Mouse (Mus musculus): ENCODE data around the gene Dgkh.

The Dgkh gene

GRCm38 (mm10) chr14:78732617-78733312 is at the start of gene Dgkh:
Gene Dgkh, minus strand, starts transcription at chr14:78732776.
- ChIA-PET POLR2A (interaction anchor here in 3 of 4 experiments (0.6 to 3.3 kb wide), 44 partner anchors 8 to 657 kb away, joined by 3 to 41 read pairs (median 5); no protein-coding TSS in a partner anchor), CTCF (interaction anchor here in 3 of 4 experiments (0.6 to 1.6 kb wide), 4 partner anchors 8 to 389 kb away, joined by 3 read pairs; no protein-coding TSS in a partner anchor)

GRCm38 (mm10) chr14:78777215-78777614 is 44.6 kb upstream of the Dgkh start:
- ChIA-PET POLR2A (interaction anchor here in 3 of 4 experiments (0.6 to 3.1 kb wide), 13 partner anchors 12 to 917 kb away, joined by 3 to 21 read pairs (median 3); partner anchors contain the start of gene Dgkh (in 1 of the 3)), CTCF (interaction anchor here in 1 of 4 experiments (0.6 kb wide), 1 partner anchor 366 kb away, joined by 6 read pairs; no protein-coding TSS in a partner anchor)

GRCm38 (mm10) chr14:78776659-78777058 is 44.1 kb upstream of the Dgkh start:
- POLR2A ChIA-PET = interaction anchor here in 3 of 4 experiments (0.6 to 3.1 kb wide), 13 partner anchors 11 to 917 kb away, joined by 3 to 21 read pairs (median 3); partner anchors contain the start of gene Dgkh (in 1 of the 3)
- CTCF ChIA-PET = interaction anchor here in 1 of 4 experiments (0.6 kb wide), 1 partner anchor 366 kb away, joined by 6 read pairs; no protein-coding TSS in a partner anchor

- CTCF ChIA-PET = interaction anchor here in 1 of 4 experiments (0.6 kb wide), 1 partner anchor 91 kb away, joined by 4 read pairs; no protein-coding TSS in a partner anchor
- POLR2A ChIA-PET = interaction anchor here in 3 of 4 experiments (0.5 to 3.1 kb wide), 10 partner anchors 10 to 162 kb away, joined by 3 to 21 read pairs (median 4); partner anchors contain the start of gene Dgkh (in 1 of the 3)
These were observed 43.1 kb upstream of the Dgkh start for GRCm38 (mm10) chr14:78775699-78776098.

- CTCF ChIA-PET = interaction anchor here in 1 of 4 experiments (0.6 kb wide), 1 partner anchor 91 kb away, joined by 4 read pairs; no protein-coding TSS in a partner anchor
- POLR2A ChIA-PET = interaction anchor here in 3 of 4 experiments (0.5 to 3.1 kb wide), 9 partner anchors 9 to 161 kb away, joined by 3 to 21 read pairs (median 4); partner anchors contain the start of gene Dgkh (in 1 of the 3)
These were observed 42.6 kb upstream of the Dgkh start for GRCm38 (mm10) chr14:78775226-78775625.

GRCm38 (mm10) chr14:78770457-78770856 is 37.9 kb upstream of the Dgkh start:
- CTCF ChIA-PET = interaction anchor here in 1 of 4 experiments (1.0 kb wide), 1 partner anchor 37 kb away, joined by 3 read pairs; no protein-coding TSS in a partner anchor
- POLR2A ChIA-PET = interaction anchor here in 3 of 4 experiments (0.6 to 2.5 kb wide), 8 partner anchors 10 to 71 kb away, joined by 3 to 30 read pairs (median 3); partner anchors contain the start of gene Dgkh (in 2 of the 3)

GRCm38 (mm10) chr14:78761064-78761463 is 28.5 kb upstream of the Dgkh start:
- POLR2A ChIA-PET = interaction anchor here in 1 of 4 experiments (0.6 kb wide), 1 partner anchor 10 kb away, joined by 3 read pairs; no protein-coding TSS in a partner anchor
- CTCF ChIA-PET = no interaction called here

- ChIA-PET POLR2A (interaction anchor here in 2 of 4 experiments (1.2 to 1.4 kb wide), 3 partner anchors 10 to 26 kb away, joined by 3 read pairs; no protein-coding TSS in a partner anchor), CTCF (no interaction called here)
These were observed 26.9 kb upstream of the Dgkh start for GRCm38 (mm10) chr14:78759491-78759890.

- ChIA-PET POLR2A (no interaction called here), CTCF (no interaction called here)
These were observed 22.7 kb upstream of the Dgkh start for GRCm38 (mm10) chr14:78755316-78755715.

GRCm38 (mm10) chr14:78748692-78749091 is 16.1 kb upstream of the Dgkh start:
- ChIA-PET POLR2A (interaction anchor here in 2 of 4 experiments (0.6 to 2.8 kb wide), 6 partner anchors 10 to 138 kb away, joined by 3 to 13 read pairs (median 3); partner anchors contain the start of gene Dgkh (in 1 of the 2)), CTCF (no interaction called here)

GRCm38 (mm10) chr14:78747969-78748651 is 15.5 kb upstream of the Dgkh start:
- POLR2A ChIA-PET = interaction anchor here in 3 of 4 experiments (0.6 to 2.8 kb wide), 7 partner anchors 11 to 138 kb away, joined by 3 to 13 read pairs (median 3); partner anchors contain the start of gene Dgkh (in 1 of the 3)

GRCm38 (mm10) chr14:78747454-78747853 is 14.9 kb upstream of the Dgkh start:
- CTCF ChIA-PET = no interaction called here
- POLR2A ChIA-PET = interaction anchor here in 3 of 4 experiments (0.6 to 2.8 kb wide), 5 partner anchors 11 to 31 kb away, joined by 3 to 13 read pairs (median 5); partner anchors contain the start of gene Dgkh (in 1 of the 3)

More at GRCm38 (mm10) chr14:78747969-78748651, 15.5 kb upstream of the Dgkh start:
- CTCF ChIA-PET = interaction anchor here in 1 of 4 experiments (0.6 kb wide), 1 partner anchor 48 kb away, joined by 4 read pairs; no protein-coding TSS in a partner anchor

- ChIA-PET CTCF (interaction anchor here in 3 of 4 experiments (0.6 to 1.6 kb wide), 3 partner anchors 36 to 368 kb away, joined by 3 read pairs; no protein-coding TSS in a partner anchor), POLR2A (interaction anchor here in 3 of 4 experiments (0.7 to 3.3 kb wide), 27 partner anchors 7 to 373 kb away, joined by 3 to 41 read pairs (median 6); partner anchors contain the start of gene Vwa8 (in 1 of the 3))
These were observed 2.0 kb upstream of the Dgkh start for GRCm38 (mm10) chr14:78734605-78735004.

GRCm38 (mm10) chr14:78734203-78734602 is 1.6 kb upstream of the Dgkh start:
- POLR2A ChIA-PET = interaction anchor here in 3 of 4 experiments (0.7 to 3.3 kb wide), 45 partner anchors 8 to 517 kb away, joined by 3 to 41 read pairs (median 5); partner anchors contain the start of gene Vwa8 (in 2 of the 3)

GRCm38 (mm10) chr14:78733366-78734076 is 945 bp upstream of the Dgkh start:
- CTCF ChIA-PET = interaction anchor here in 3 of 4 experiments (0.7 to 1.6 kb wide), 7 partner anchors 9 to 884 kb away, joined by 3 to 5 read pairs (median 3); no protein-coding TSS in a partner anchor
- POLR2A ChIA-PET = interaction anchor here in 3 of 4 experiments (0.5 to 3.3 kb wide), 60 partner anchors 9 to 656 kb away, joined by 3 to 41 read pairs (median 4); partner anchors contain the start of gene Vwa8 (in 2 of the 3)

More at GRCm38 (mm10) chr14:78734203-78734602, 1.6 kb upstream of the Dgkh start:
- CTCF ChIA-PET = interaction anchor here in 3 of 4 experiments (0.7 to 1.6 kb wide), 5 partner anchors 36 to 883 kb away, joined by 3 to 5 read pairs (median 3); no protein-coding TSS in a partner anchor

- ChIA-PET CTCF (no interaction called here), POLR2A (interaction anchor here in 2 of 4 experiments (1.2 to 3.3 kb wide), 10 partner anchors 10 to 657 kb away, joined by 3 to 30 read pairs (median 10); no protein-coding TSS in a partner anchor)
These were observed 542 bp downstream of the Dgkh start for GRCm38 (mm10) chr14:78731852-78732616.
